Mouse (Mus musculus): Measurements from ENCODE around the gene Prpf6.

GRCm38 (mm10) chr2:181676424-181676823, 84.8 kb downstream of the Prpf6 start:
- TF ChIP-seq CTCF (IDR thresholded peaks at IDR 0.05; ENCODE audit: control insufficient read depth, insufficient read depth, insufficient read length) = no peak
- no peak for TF ChIP-seq MYOG (IDR thresholded peaks at IDR 0.05; ENCODE audit: control insufficient read depth, extremely low read depth, insufficient read length)
- no peak for TF ChIP-seq USF1 (IDR thresholded peaks at IDR 0.05; ENCODE audit: low read depth)
- no peak for TF ChIP-seq MYOD1 (IDR thresholded peaks at IDR 0.05; ENCODE audit: control insufficient read depth, insufficient read length, low read depth)
